Mouse (Mus musculus) megakaryocyte progenitor cell, adult 5-6 weeks (primary cell): ENCODE data around the gene C3. TPM values are rescaled to one million over a fixed set of nuclear protein-coding genes. Genes with fewer than 3 reads are reported as not detected.
A peak's percentile ranks its signal among the peaks of the same experiment; 100 is the strongest.

Experiments used
- ATAC-seq: replicated peaks from 2 replicates; pipeline ENCODE4 v1.8.0; 2016; ENCODE audit warnings: mild to moderate bottlenecking, moderate TSS enrichment, inconsistent platforms; ENCODE audit not compliant: poor library complexity
- total RNA-seq, 2 experiments: library from RNA; stranded (forward) in 1 of 2; stranded (reverse) in 1 of 2; fragments of 157-497, 149-512 nt in 1 of 2; fragments of 200-1000 nt in 1 of 2; gene quantifications; 2 replicates each; pipeline versions ENCODE4 v1.2.3 to v1.2.4; 2015 to 2017

Gene C3
- total RNA-seq, 2 experiments from 2014 or later: 164 to 263 TPM

GRCm38 (mm10) chr17:57250461-57251160, 22.7 kb upstream of the C3 start:
- no peak for ATAC-seq

DNA sequence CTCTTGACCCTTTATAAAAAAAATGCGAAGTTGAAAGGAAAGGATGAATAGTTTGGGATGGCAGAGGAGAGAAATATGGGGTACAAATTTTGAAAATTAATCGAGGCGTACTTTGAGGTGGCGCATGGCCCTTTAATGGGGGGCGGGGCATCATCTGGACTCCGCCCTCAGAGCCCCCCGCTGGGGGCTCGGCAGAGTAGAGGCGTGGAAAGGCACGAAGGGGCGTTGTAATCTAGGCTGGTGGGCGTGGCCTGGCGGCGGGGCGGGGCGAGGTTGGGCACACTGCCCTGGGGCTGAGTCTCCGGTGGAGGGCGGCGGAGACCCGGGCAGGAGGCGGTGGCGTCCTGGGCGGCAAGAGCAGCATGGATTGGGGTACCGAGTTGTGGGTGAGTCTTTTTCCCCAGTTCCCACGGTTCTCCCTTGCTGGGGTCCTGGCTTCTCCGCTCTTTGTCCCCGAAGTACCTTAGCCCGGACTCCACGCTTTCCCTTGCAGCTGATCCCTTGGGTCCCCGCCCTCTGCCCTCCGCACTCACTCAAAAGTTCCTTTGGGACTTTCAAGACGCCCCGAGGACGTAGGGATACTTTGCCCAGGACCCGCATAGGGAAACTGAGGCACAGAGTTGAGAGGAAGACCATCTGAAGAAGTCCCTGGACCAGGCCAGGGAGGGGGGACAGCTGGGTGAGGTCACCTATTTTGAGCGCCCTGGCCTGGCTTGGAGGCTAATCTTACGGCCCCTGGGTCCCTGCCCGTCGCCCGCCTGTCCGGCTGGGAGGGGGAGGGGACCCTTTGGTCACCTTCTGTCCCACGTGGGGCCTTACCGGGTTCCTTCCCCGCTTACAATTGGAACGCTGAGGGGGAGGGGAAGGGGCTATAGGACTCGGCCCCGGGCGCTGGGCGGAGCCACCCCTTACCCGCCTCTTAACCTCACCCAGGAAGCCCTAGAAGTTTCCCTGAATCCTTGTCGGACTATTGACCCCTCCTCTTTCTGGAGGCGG, 21.5 kb upstream of the C3 start, which contains the start of gene Trip10:
Gene Trip10 (plus strand): TSS at position 270 of the 996 bp plus-strand sequence.
- peak; percentile 52 for ATAC-seq

- no peak for ATAC-seq
Measured at GRCm38 (mm10) chr17:57248771-57249170, 20.8 kb upstream of the C3 start.

GRCm38 (mm10) chr17:57248201-57248699, 20.3 kb upstream of the C3 start, which contains the start of gene Gpr108:
Gene Gpr108 (minus strand): TSS chr17:57248446.
- ATAC-seq: peak; percentile 54

DNA sequence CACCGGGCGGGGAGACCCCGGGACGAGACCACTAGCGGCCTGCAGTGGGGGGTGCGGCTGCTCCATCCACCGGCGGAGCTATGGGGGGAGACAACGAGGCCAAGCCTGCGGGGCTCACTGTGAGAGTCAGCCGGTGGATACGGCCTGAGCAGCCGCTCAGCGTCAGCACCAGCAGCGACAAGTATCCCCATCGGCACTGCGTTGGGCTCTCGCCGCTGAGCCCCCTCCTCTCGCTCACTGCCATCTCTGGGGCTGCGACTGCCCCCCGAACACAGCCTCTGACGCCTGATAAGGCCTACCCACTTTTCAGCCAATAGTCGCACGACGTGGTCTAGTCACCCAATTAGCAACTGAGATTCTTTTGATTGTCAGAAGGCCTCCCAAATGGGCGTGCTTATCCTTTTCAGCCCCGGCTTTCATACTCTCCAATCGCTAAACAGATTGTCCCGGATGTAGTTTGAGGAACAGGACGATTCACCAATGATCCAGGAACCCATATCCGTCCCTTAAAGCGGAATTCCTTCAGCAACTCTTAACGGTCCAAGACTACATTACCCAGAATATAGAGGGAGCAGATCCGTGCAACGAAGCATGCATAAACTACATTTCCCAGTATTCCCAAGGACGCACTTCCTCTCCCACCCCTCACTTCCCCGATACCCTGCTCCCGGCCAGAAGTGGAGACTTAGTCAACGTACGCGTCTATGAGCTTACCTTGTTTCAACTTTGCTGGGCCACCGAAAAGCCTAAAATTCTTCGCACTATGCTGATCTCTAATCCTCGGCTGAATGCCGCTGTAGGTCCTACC, 19.7 kb upstream of the C3 start:
- ATAC-seq: peak; percentile 61

DNA sequence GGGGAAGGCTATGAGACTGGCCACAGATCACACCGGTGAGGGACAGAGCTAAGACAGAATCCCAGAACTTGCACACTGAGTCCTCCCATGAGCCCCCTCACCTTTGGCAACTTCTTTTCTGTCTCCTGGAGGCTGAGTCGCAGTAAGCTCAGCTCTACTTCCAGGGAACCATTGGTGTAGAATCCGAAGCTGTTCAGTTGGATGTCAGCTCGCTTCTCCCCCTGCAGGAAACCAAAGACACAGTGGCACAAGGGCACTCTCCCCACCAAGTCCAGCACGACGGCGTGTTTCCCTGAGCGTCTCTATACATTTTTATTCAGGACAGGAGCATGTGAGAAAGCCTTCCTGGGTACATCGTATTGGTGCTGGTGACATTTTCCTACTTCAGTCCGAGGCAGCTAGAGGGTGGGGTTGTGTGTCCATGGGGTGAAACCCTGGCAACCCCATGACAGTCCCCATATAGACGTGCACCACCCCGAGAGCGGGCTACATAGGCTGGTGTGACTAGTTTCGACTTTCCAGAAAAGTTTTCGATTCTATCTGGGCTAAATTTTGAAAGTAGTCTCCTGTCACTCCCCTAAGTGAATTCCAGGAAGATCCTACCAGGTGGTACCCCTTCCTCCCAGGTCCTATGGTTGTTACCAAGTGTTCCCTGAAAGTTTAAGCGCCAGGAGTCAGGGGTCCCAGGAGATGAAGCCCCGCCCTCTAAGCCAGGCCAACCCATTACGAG, 18.9 kb upstream of the C3 start:
- no peak for ATAC-seq

- no peak for ATAC-seq
Measured at GRCm38 (mm10) chr17:57245311-57245929, 17.5 kb upstream of the C3 start.

DNA sequence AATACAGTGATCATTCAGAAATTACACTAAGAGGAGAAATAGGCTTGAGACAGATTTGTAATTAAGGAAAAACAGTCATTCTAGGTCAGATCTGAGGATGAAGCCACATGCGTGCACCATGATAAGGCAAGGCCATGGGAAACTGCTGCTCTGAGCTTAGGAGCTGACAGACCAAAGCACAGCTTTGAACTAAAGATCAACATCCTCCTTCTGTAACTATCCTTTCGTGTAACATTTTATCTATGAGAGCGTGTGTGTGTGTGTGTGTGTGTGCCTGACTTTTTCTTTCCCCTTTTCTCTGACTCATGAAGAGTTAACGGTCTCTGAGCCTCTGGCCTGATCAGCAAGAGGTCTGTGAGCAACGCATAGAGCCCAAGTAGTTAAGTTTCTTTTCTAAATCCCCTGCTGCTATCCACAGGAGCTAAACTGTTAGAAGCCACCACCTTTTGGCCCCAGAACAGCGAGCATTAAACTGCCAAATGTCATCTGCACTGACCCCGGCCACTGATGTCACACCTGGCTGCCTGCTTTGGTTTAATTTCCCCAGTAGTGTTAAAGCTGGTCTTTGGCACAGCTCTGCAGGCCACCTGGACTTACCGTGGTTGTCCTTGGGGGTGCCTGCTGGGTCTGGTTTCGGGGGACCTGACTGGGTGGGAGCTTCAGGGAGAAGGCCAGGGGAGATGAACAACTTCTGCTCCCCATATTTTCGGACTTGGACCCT, 15.9 kb upstream of the C3 start:
- ATAC-seq: no peak

DNA sequence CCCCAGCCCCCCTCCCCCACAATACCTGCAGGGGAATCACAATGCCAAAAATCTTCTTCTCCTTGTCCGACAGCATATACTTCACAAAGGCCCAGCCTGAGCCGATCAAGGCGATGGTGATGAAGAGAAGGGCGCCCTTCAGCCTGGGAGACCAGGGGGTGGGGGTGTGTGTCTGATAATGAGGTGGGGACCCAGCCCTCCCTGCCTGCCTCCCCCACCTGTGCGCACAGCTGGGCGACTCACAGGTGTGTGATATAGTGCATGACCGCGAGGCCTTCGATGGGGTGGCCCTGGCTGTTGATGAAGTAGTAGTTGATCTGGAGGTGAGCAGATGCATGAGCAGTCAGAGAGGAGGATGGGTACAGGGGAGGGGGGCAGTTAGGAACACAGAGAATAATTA, 9.2 kb upstream of the C3 start:
- no peak for ATAC-seq

GRCm38 (mm10) chr17:57235803-57236202, 7.9 kb upstream of the C3 start:
- no peak for ATAC-seq

DNA sequence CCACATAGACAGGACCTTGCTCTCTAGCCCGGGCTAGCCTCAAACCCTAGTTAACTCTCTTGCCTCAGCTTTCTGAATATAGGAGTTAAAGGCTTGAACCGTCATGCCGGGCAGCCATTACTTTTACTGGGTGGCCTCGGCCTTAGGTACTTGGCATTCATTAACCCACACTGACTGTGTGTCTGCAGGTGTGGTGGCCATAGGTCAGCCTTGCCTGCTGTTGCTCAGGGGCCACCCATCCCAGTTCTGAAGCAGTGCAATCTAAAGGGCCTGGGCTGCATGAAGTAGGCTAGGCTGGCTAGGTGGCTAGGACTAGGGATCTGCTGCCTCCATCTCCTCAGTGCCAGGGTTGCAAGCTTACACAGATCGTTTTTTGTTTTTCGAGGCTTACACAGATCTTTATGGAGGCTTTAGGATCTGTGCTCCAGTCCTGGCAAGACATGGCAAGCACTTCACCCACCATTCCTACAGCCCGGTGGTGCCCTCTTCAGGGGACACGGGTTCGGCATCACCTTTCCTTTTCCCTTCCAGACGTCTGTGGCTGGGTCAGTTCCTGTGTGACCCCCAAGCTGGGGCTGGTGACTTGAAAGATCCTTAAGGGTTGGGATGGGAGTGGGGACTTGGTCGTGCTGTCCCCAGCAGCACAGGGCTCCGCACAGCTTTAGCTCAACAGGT, 6.5 kb upstream of the C3 start:
- ATAC-seq: no peak

GRCm38 (mm10) chr17:57233038-57233437, 5.1 kb upstream of the C3 start:
- ATAC-seq: no peak

GRCm38 (mm10) chr17:57232200-57232599, 4.3 kb upstream of the C3 start:
- ATAC-seq: no peak

- ATAC-seq: peak; percentile 51
Measured at GRCm38 (mm10) chr17:57231321-57231771, 3.4 kb upstream of the C3 start.

DNA sequence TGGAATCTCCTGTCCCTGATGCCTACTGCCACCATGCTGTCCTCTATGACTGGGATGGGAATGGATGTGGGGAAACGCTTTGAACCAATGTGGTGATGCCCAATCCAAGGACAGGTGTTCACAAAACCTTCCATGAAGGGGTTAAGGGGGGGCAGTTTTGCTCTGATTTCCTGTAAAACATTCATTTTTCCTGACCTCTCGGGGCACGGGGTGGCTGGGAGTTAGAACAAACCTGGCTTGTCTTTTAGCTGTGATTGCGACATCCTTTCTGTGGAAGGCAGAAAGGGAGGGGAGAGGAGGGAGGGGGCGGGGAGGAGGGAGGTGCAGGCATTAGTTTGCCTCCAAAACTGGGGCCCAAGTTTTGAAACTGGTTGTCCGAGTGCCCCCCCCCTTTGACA, 2.8 kb upstream of the C3 start:
- peak; percentile 27 for ATAC-seq

- no peak; the same call in 1 of the 2 replicates for ATAC-seq
Measured at GRCm38 (mm10) chr17:57229851-57230727, 2.2 kb upstream of the C3 start.

DNA sequence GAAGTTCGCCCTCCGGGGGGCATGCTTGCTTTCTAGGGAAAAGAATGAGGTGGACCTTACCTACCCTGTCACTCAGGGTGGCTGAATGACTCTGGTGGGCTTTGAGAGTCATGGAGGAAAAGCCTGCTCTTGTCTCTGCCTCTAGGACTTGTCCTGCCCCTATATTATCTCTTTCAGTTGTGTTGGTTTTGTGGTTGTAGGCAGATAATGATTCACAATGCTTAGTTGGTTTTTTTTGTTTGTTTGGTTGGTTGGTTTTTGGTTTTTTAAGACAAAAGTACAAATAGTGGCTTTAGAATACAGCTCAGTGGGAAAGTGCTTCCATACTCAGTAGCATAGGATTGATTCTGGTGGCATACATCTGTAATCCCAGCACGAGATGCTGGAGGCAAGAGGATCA, 937 bp upstream of the C3 start:
- no peak for ATAC-seq
